Mouse (Mus musculus): Measurements from ENCODE around the gene Rab40b. TPM values are rescaled to one million over a fixed set of nuclear protein-coding genes. Genes with fewer than 3 reads are reported as not detected.
A peak's percentile ranks its signal among the peaks of the same experiment; 100 is the strongest.

Gene Rab40b
- polyA plus RNA-seq, 1 experiment from 2014 or later, result 3.0 TPM

- H3K9me3 ChIP-seq (ENCODE audit: low read depth, low read length), result no peaks in the 10 kb centered on the region
- H3K36me3 ChIP-seq (ENCODE audit: insufficient read depth), result no peaks in the 10 kb centered on the region
- no peak overlapping the region for H3K27ac ChIP-seq (ENCODE audit: low read depth)
- 82% methylated on average over 3 of the region's 3 CpGs for WGBS
- H3K27me3 ChIP-seq (ENCODE audit: insufficient read depth, low read length), result no peaks in the 10 kb centered on the region; the same call in 1 of the 2 replicates
- H3K4me2 ChIP-seq, result no peak overlapping the region
- no peaks in the 10 kb centered on the region for H3K4me1 ChIP-seq (ENCODE audit: insufficient read depth)
- H3K9ac ChIP-seq, result no peak overlapping the region
- ATAC-seq (ENCODE audit: insufficient read depth) (no peak), DNase-seq (no peak)
- H3K4me3 ChIP-seq (ENCODE audit: low read depth, low read length), result no peak overlapping the region
- no peak for TF ChIP-seq CTCF (IDR thresholded peaks at IDR 0.05; ENCODE audit: low read depth)
These were observed 4.4 kb upstream of the Rab40b start for GRCm38 (mm10) chr11:121392405-121392804.

DNA sequence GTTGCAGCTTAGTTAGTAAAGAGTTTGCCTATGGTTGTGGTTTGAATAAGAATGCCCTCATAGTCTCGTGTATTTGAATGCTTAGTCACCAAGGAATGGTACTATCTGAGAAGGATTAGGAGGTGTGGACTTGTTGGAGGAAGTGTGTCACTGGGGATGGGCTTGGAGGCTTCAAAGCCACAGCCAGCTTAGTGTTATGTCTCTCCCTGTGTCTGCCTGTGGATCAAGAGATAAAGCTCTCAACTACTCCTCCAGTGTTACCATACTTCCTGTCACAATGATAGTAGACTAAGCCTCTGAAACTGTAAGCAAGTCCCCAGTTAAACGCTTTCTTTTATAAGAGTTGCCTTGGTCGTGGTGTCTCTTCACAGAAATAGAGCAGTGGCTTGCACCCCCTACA lies 2.7 kb upstream of the Rab40b start:
- ATAC-seq (ENCODE audit: insufficient read depth) (no peak), DNase-seq (no peak)
- 54% methylated on average over 3 of the region's 3 CpGs for WGBS
- Histone ChIP-seq H3K4me1 (ENCODE audit: insufficient read depth) (no peaks in the 10 kb centered on the region), H3K4me2 (no peak overlapping the region), H3K9me3 (ENCODE audit: low read depth, low read length) (no peaks in the 10 kb centered on the region), H3K4me3 (ENCODE audit: low read depth, low read length) (no peak overlapping the region), H3K27ac (ENCODE audit: low read depth) (no peak overlapping the region), H3K9ac (no peak overlapping the region), H3K36me3 (ENCODE audit: insufficient read depth) (no peaks in the 10 kb centered on the region), H3K27me3 (ENCODE audit: insufficient read depth, low read length) (peaks cover 5% of the 10 kb centered on the region)
- no peak for TF ChIP-seq CTCF (IDR thresholded peaks at IDR 0.05; ENCODE audit: low read depth)

DNA sequence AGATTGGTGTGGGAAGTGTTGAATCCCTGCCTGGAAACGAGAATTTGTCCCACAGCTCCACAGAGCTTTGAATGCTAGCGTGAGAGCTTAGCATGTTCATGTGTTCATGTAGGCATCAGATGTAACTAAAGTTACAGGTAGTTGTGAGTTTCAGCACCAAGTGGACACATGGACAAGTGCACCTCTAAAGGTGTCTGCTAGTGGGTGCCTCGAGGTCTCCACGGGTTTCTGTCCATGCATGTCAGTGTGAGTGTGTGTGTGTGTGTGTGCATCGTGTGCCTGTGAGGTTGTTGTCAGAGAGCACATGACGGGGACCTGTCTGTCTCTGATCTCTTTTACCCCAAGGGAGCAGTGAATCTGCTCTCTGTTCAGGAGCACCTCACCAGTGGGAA lies 499 bp upstream of the Rab40b start:
- Histone ChIP-seq H3K4me2 (peak overlapping the region; percentile 94), H3K4me1 (ENCODE audit: insufficient read depth) (no peaks in the 10 kb centered on the region), H3K9ac (no peak overlapping the region), H3K36me3 (ENCODE audit: insufficient read depth) (no peaks in the 10 kb centered on the region), H3K4me3 (ENCODE audit: low read depth, low read length) (peak overlapping the region; percentile 64), H3K27me3 (ENCODE audit: insufficient read depth, low read length) (peaks cover 5% of the 10 kb centered on the region), H3K27ac (ENCODE audit: low read depth) (no peak overlapping the region), H3K9me3 (ENCODE audit: low read depth, low read length) (no peaks in the 10 kb centered on the region)
- TF ChIP-seq CTCF (IDR thresholded peaks at IDR 0.05; ENCODE audit: low read depth), result no peak
- DNase-seq, result no peak
- ATAC-seq (ENCODE audit: insufficient read depth), result no peak; the same call in 1 of the 2 replicates
- 6% methylated on average over 6 of the region's 6 CpGs for whole genome bisulfite sequencing

GRCm38 (mm10) chr11:121380294-121380693 lies 7.8 kb downstream of the Rab40b start:
- no peak for DNase-seq
- Histone ChIP-seq H3K27me3 (ENCODE audit: insufficient read depth, low read length) (no peaks in the 10 kb centered on the region), H3K9me3 (ENCODE audit: low read depth, low read length) (no peaks in the 10 kb centered on the region), H3K9ac (no peak overlapping the region), H3K27ac (ENCODE audit: low read depth) (no peak overlapping the region), H3K4me3 (ENCODE audit: low read depth, low read length) (no peak overlapping the region), H3K4me2 (no peak overlapping the region), H3K36me3 (ENCODE audit: insufficient read depth) (no peaks in the 10 kb centered on the region), H3K4me1 (ENCODE audit: insufficient read depth) (no peaks in the 10 kb centered on the region)
- WGBS, result 58% methylated on average over 6 of the region's 6 CpGs
- ATAC-seq (ENCODE audit: insufficient read depth), result no peak
- no peak for TF ChIP-seq CTCF (IDR thresholded peaks at IDR 0.05; ENCODE audit: low read depth)

DNA sequence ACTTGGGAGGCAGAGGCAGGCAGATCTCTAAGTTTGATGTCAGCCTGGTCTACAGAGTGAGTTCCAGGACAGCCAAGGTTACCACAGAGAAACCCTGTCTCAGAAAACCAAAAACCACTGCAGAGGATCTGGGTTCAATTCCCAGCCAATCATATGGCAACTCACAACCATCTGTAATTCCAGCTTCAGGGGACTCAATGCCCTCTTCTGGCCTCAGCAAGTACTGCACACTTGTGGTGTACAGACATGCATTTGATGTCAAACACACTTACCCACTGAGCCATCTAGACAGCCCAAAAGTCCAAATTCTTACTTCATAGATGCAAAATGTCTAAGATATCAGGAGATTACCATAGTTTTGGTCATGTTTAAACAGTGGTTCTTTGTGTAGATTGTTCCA lies 9.4 kb downstream of the Rab40b start:
- no peak overlapping the region for H3K9ac ChIP-seq
- ATAC-seq (ENCODE audit: insufficient read depth) (no peak), DNase-seq (no peak)
- H3K4me3 ChIP-seq (ENCODE audit: low read depth, low read length), result no peak overlapping the region
- H3K36me3 ChIP-seq (ENCODE audit: insufficient read depth), result no peaks in the 10 kb centered on the region
- H3K4me2 ChIP-seq, result no peak overlapping the region
- H3K27ac ChIP-seq (ENCODE audit: low read depth), result no peak overlapping the region
- no peaks in the 10 kb centered on the region for H3K27me3 ChIP-seq (ENCODE audit: insufficient read depth, low read length)
- no peaks in the 10 kb centered on the region for H3K9me3 ChIP-seq (ENCODE audit: low read depth, low read length)
- no peak for TF ChIP-seq CTCF (IDR thresholded peaks at IDR 0.05; ENCODE audit: low read depth)
- no peaks in the 10 kb centered on the region for H3K4me1 ChIP-seq (ENCODE audit: insufficient read depth)

DNA sequence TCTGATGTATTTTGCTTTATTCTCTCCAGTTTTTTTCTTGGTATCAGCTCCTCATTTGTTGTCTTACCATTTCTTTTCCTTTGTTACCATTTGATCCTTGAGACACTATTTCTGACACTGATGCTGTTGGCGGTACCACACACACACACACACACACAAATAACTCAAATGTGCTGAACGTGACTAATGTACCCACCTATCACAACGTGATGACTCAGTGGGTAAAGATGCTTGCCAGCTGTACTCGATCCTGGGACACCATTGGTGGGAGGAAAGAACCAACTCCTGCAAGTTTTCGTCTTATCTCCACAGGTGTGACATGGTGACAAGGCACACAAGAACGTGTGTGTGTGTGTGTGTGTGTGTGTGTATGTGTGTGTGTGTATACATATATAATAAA lies 14.7 kb downstream of the Rab40b start:
- no peak for ATAC-seq (ENCODE audit: insufficient read depth)
- Histone ChIP-seq H3K4me1 (ENCODE audit: insufficient read depth) (no peaks in the 10 kb centered on the region), H3K9ac (no peak overlapping the region), H3K4me3 (ENCODE audit: low read depth, low read length) (no peak overlapping the region), H3K27me3 (ENCODE audit: insufficient read depth, low read length) (no peaks in the 10 kb centered on the region), H3K9me3 (ENCODE audit: low read depth, low read length) (no peaks in the 10 kb centered on the region), H3K36me3 (ENCODE audit: insufficient read depth) (no peaks in the 10 kb centered on the region), H3K4me2 (no peak overlapping the region), H3K27ac (ENCODE audit: low read depth) (no peak overlapping the region)
- WGBS, result 49% methylated on average over 6 of the region's 6 CpGs
- no peak for DNase-seq
- no peak for TF ChIP-seq CTCF (IDR thresholded peaks at IDR 0.05; ENCODE audit: low read depth)

DNA sequence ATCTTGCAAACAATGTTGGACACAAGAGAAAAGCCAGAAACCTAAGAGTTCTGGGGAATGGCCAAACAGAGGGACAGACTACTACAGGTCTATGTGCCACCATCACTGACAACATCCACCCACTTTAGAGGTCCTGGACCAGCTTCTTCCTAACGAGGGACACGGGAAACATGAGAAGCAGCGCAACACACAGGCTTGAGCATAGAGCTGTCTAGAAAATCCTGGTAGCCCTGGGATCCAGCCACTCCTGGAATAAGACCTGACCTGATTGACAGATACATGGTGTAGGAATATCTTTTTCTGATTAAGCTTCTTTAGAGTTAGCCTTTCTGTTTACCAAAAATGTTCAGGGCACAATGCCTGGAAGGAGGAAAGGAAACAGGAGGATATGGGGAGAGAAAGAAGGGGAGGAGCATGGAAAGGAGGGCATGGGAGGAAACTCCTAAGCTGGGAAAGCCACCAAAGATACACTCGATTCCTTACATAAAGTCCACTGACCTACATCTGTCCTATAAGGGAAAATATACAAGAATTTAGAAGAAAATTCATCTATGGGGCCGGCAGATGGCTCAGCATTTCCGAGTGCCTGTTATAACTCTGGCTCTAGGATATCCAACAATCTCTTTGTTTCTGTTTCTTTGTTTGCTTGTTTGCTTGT lies 17.6 kb downstream of the Rab40b start:
- ATAC-seq (ENCODE audit: insufficient read depth) (no peak), DNase-seq (no peak)
- H3K4me1 ChIP-seq (ENCODE audit: insufficient read depth), result no peaks in the 10 kb centered on the region
- 77% methylated on average over 6 of the region's 6 CpGs for WGBS
- H3K27me3 ChIP-seq (ENCODE audit: insufficient read depth, low read length), result no peaks in the 10 kb centered on the region
- H3K9ac ChIP-seq, result no peak overlapping the region
- H3K4me2 ChIP-seq, result no peak overlapping the region
- no peak for TF ChIP-seq CTCF (IDR thresholded peaks at IDR 0.05; ENCODE audit: low read depth)
- H3K27ac ChIP-seq (ENCODE audit: low read depth), result no peak overlapping the region
- no peaks in the 10 kb centered on the region for H3K9me3 ChIP-seq (ENCODE audit: low read depth, low read length)
- no peaks in the 10 kb centered on the region for H3K36me3 ChIP-seq (ENCODE audit: insufficient read depth)
- no peak overlapping the region for H3K4me3 ChIP-seq (ENCODE audit: low read depth, low read length)

DNA sequence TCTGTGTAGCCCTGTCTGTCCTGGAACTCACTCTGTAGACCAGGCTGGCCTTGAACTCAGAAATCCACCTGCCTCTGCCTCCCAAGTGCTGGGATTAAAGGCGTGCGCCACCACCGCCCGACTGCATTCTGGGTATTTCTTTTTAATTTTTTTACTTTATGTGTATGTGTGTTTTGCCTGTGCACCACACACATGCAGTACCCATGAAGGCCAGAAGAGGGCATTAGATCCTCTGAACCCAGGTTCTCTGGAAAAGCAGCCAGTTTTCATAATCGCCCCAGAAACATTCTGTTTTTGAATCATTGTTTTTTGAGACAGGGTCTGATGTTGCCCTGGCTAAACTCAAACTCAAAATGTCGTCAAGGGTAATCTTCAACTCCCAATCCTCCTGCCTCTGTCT lies 18.4 kb downstream of the Rab40b start:
- H3K4me2 ChIP-seq, result no peak overlapping the region
- no peaks in the 10 kb centered on the region for H3K27me3 ChIP-seq (ENCODE audit: insufficient read depth, low read length)
- DNase-seq, result peak; percentile 70
- H3K4me3 ChIP-seq (ENCODE audit: low read depth, low read length), result no peak overlapping the region
- H3K9ac ChIP-seq, result no peak overlapping the region
- peak; percentile 62 for TF ChIP-seq CTCF (IDR thresholded peaks at IDR 0.05; ENCODE audit: low read depth)
- no peak for ATAC-seq (ENCODE audit: insufficient read depth)
- 55% methylated on average over 6 of the region's 6 CpGs for WGBS
- no peaks in the 10 kb centered on the region for H3K9me3 ChIP-seq (ENCODE audit: low read depth, low read length)
- H3K4me1 ChIP-seq (ENCODE audit: insufficient read depth), result no peaks in the 10 kb centered on the region
- H3K36me3 ChIP-seq (ENCODE audit: insufficient read depth), result no peaks in the 10 kb centered on the region
- H3K27ac ChIP-seq (ENCODE audit: low read depth), result no peak overlapping the region
